23 mouse cellular contexts compared by ENCODE assay signal in genomic region chr9:69292353-69292752, GRCm38 (mm10).
DNase-seq lines count a peak whose midpoint lies in the region; ATAC-seq and TF ChIP-seq lines count a peak whose summit lies in the region.
"Had no signal": no experiment of that assay in that cellular context is flagged by ENCODE, and none has a peak within 500 bp of the region (broad histone marks: within the 10 kb centered on the region; RNA-seq: fewer than 3 reads in every experiment).

No protein-coding gene starts in this region.

- no peak for TF ChIP-seq CTCF in midbrain, postnatal 0 days (IDR thresholded peaks at IDR 0.05)

- WGBS in forebrain, embryonic 10.5 days, result 44% methylated on average over 5 of the region's 5 CpGs
- 53% methylated on average over 5 of the region's 5 CpGs for WGBS in forebrain, embryonic 14.5 days
- 25% methylated on average over 5 of the region's 5 CpGs for WGBS in limb, embryonic 12.5 days
- WGBS in limb, embryonic 10.5 days, result 38% methylated on average over 5 of the region's 5 CpGs
- WGBS in embryonic facial prominence, embryonic 14.5 days, result 35% methylated on average over 5 of the region's 5 CpGs
- WGBS in midbrain, postnatal 0 days, result 51% methylated on average over 5 of the region's 5 CpGs

- H3K36me3 ChIP-seq in forebrain, embryonic 10.5 days (replicated peaks), result no peaks in the 10 kb centered on the region
- H3K36me3 ChIP-seq in forebrain, embryonic 14.5 days (ENCODE audit: control insufficient read depth, insufficient read depth, low read length), result no peaks in the 10 kb centered on the region
- no peaks in the 10 kb centered on the region for H3K36me3 ChIP-seq in limb, embryonic 12.5 days
- no peaks in the 10 kb centered on the region for H3K36me3 ChIP-seq in limb, embryonic 10.5 days
- no peaks in the 10 kb centered on the region for H3K36me3 ChIP-seq in embryonic facial prominence, embryonic 14.5 days (ENCODE audit: control insufficient read depth, insufficient read depth, low read length)
- H3K36me3 ChIP-seq in midbrain, postnatal 0 days (ENCODE audit: insufficient read depth, low read length), result no peaks in the 10 kb centered on the region
- H3K36me3 ChIP-seq: heart, embryonic 10.5 days; neural tube, embryonic 12.5 days had no signal

- peaks cover 71% of the 10 kb centered on the region for H3K27me3 ChIP-seq in forebrain, embryonic 10.5 days (ENCODE audit: poor library complexity, severe bottlenecking)
- H3K27me3 ChIP-seq in forebrain, embryonic 14.5 days (replicated peaks; ENCODE audit: control insufficient read depth, insufficient read depth, low read length), result peaks cover 24% of the 10 kb centered on the region; the same call in 1 of the 2 replicates
- peaks cover 32% of the 10 kb centered on the region for H3K27me3 ChIP-seq in limb, embryonic 12.5 days
- H3K27me3 ChIP-seq in limb, embryonic 10.5 days (ENCODE audit: low read depth, poor library complexity, severe bottlenecking), result peaks cover 47% of the 10 kb centered on the region
- H3K27me3 ChIP-seq in embryonic facial prominence, embryonic 14.5 days (replicated peaks; ENCODE audit: control insufficient read depth, insufficient read depth, low read length), result peaks cover 11% of the 10 kb centered on the region
- no peaks in the 10 kb centered on the region for H3K27me3 ChIP-seq in midbrain, postnatal 0 days (ENCODE audit: insufficient read depth, low read length)

- peak overlapping the region; percentile 83; the same call in 1 of the 2 replicates for H3K4me3 ChIP-seq in forebrain, embryonic 10.5 days
- H3K4me3 ChIP-seq in forebrain, embryonic 14.5 days (ENCODE audit: low read depth, low read length), result no peak overlapping the region
- H3K4me3 ChIP-seq in limb, embryonic 12.5 days (replicated peaks), result no peak overlapping the region
- no peak overlapping the region for H3K4me3 ChIP-seq in limb, embryonic 10.5 days
- H3K4me3 ChIP-seq in embryonic facial prominence, embryonic 14.5 days (ENCODE audit: low read depth, low read length), result no peak overlapping the region
- peak overlapping the region; percentile 15; the same call in 1 of the 2 replicates for H3K4me3 ChIP-seq in midbrain, postnatal 0 days (ENCODE audit: low read depth, low read length)
- H3K4me3 ChIP-seq: megakaryocyte, embryonic 14.5 days; neural tube, embryonic 12.5 days had no signal

- no peaks in the 10 kb centered on the region for H3K9me3 ChIP-seq in forebrain, embryonic 10.5 days
- H3K9me3 ChIP-seq in forebrain, embryonic 14.5 days (replicated peaks; ENCODE audit: control insufficient read depth, low read length), result no peaks in the 10 kb centered on the region
- H3K9me3 ChIP-seq in limb, embryonic 12.5 days, result no peaks in the 10 kb centered on the region
- no peaks in the 10 kb centered on the region for H3K9me3 ChIP-seq in limb, embryonic 10.5 days (replicated peaks)
- H3K9me3 ChIP-seq in embryonic facial prominence, embryonic 14.5 days (ENCODE audit: control insufficient read depth, low read length), result no peaks in the 10 kb centered on the region
- no peaks in the 10 kb centered on the region for H3K9me3 ChIP-seq in midbrain, postnatal 0 days (ENCODE audit: low read length)
- H3K9me3 ChIP-seq: heart, embryonic 10.5 days; megakaryocyte, embryonic 14.5 days; neural tube, embryonic 12.5 days had no signal

- H3K27ac ChIP-seq in forebrain, embryonic 10.5 days, result no peak overlapping the region
- H3K27ac ChIP-seq in forebrain, embryonic 14.5 days (ENCODE audit: low read depth, low read length), result no peak overlapping the region
- H3K27ac ChIP-seq in limb, embryonic 12.5 days, result no peak overlapping the region
- H3K27ac ChIP-seq in limb, embryonic 10.5 days, result no peak overlapping the region
- H3K27ac ChIP-seq in embryonic facial prominence, embryonic 14.5 days (replicated peaks; ENCODE audit: low read depth, low read length), result no peak overlapping the region; the same call in 1 of the 2 replicates
- no peak overlapping the region for H3K27ac ChIP-seq in midbrain, postnatal 0 days (ENCODE audit: low read depth, low read length)
- H3K27ac ChIP-seq: heart, embryonic 10.5 days; neural tube, embryonic 12.5 days; stomach, postnatal 0 days had no signal

- H3K4me1 ChIP-seq in forebrain, embryonic 10.5 days, result peaks cover 60% of the 10 kb centered on the region
- peaks cover 10% of the 10 kb centered on the region for H3K4me1 ChIP-seq in forebrain, embryonic 14.5 days (ENCODE audit: control insufficient read depth, insufficient read depth, low read length)
- peaks cover 51% of the 10 kb centered on the region for H3K4me1 ChIP-seq in limb, embryonic 12.5 days (replicated peaks)
- H3K4me1 ChIP-seq in limb, embryonic 10.5 days, result peaks cover 72% of the 10 kb centered on the region
- H3K4me1 ChIP-seq in embryonic facial prominence, embryonic 14.5 days (ENCODE audit: control insufficient read depth, insufficient read depth, low read length), result peaks cover 37% of the 10 kb centered on the region
- no peaks in the 10 kb centered on the region; the same call in 1 of the 2 replicates for H3K4me1 ChIP-seq in midbrain, postnatal 0 days (ENCODE audit: insufficient read depth, low read length)

- no peak for ATAC-seq in forebrain, embryonic 14.5 days
- ATAC-seq in limb, embryonic 12.5 days (ENCODE audit: insufficient number of reproducible peaks, insufficient read depth, low FRiP score, low TSS enrichment, low read depth), result no peak
- ATAC-seq in embryonic facial prominence, embryonic 14.5 days (ENCODE audit: low read depth), result no peak
- ATAC-seq in midbrain, postnatal 0 days (ENCODE audit: low FRiP score), result no peak
- ATAC-seq: CD4-positive, CD25-positive, alpha-beta regulatory T cell, adult 4 months; inflammation-experienced regulatory T-cells, adult 6 months had no signal

- H3K4me2 ChIP-seq in forebrain, embryonic 14.5 days (ENCODE audit: low read length), result no peak overlapping the region
- peak overlapping the region; percentile 96; the same call in 1 of the 2 replicates for H3K4me2 ChIP-seq in limb, embryonic 12.5 days
- H3K4me2 ChIP-seq in embryonic facial prominence, embryonic 14.5 days (ENCODE audit: low read depth, low read length), result peak overlapping the region; percentile 95; the same call in 1 of the 2 replicates
- peak overlapping the region; percentile 18; the same call in 1 of the 2 replicates for H3K4me2 ChIP-seq in midbrain, postnatal 0 days (ENCODE audit: low read depth, low read length, poor library complexity, severe bottlenecking)
- H3K4me2 ChIP-seq: liver, embryonic 11.5 days; lung, embryonic 14.5 days had no signal

- DNase-seq in forebrain, embryonic 10.5 days (ENCODE audit: extremely low spot score, low spot score), result no peak
- no peak for DNase-seq in forebrain, embryonic 14.5 days (ENCODE audit: low spot score)
- DNase-seq in limb, embryonic 10.5 days (ENCODE audit: low spot score), result no peak
- peak; percentile 56 for DNase-seq in embryonic facial prominence, embryonic 14.5 days (ENCODE audit: low spot score)
- no peak for DNase-seq in midbrain, postnatal 0 days (ENCODE audit: low spot score)
- DNase-seq in frontal cortex, adult 2 months (ENCODE audit: extremely low spot score in 1 of 2, low spot score in 1 of 2), result no peak
- no peak for DNase-seq in lung, postnatal 10 days
- DNase-seq: adrenal gland, postnatal 36 days; cerebellum, adult 9-10 months; heart, postnatal 4 days; kidney, adult 18-20 months; left cerebral cortex, postnatal 4 days; lung, embryonic 14.5 days; lung, postnatal 36 days; right cerebral cortex, postnatal 14 days had no signal

- no peak overlapping the region for H3K9ac ChIP-seq in forebrain, embryonic 14.5 days (ENCODE audit: low read length)
- H3K9ac ChIP-seq in limb, embryonic 12.5 days (replicated peaks), result no peak overlapping the region
- no peak overlapping the region for H3K9ac ChIP-seq in embryonic facial prominence, embryonic 14.5 days (ENCODE audit: low read depth, low read length)
- H3K9ac ChIP-seq in midbrain, postnatal 0 days (replicated peaks; ENCODE audit: low read length, poor library complexity, severe bottlenecking), result no peak overlapping the region
- H3K9ac ChIP-seq: lung, embryonic 14.5 days; neural tube, embryonic 12.5 days had no signal

Comparison
In these comparisons a context has a peak if more than half of its experiments do, and no peak if none do; other contexts are left out.
1. H3K4me3 ChIP-seq: peak in forebrain, embryonic 10.5 days (single experiment) and midbrain, postnatal 0 days (single experiment); none in forebrain, embryonic 14.5 days (single experiment), limb, embryonic 12.5 days (single experiment), limb, embryonic 10.5 days (single experiment) and embryonic facial prominence, embryonic 14.5 days (single experiment).